Mouse (Mus musculus): ENCODE measurements around the gene Cypt3. TPM values are rescaled to one million over a fixed set of nuclear protein-coding genes. Genes with fewer than 3 reads are reported as not detected.

Gene Cypt3
- total RNA-seq (2021) = not detected in 2 replicates
- long read RNA-seq, experiment 1 = 0 reads
- long read RNA-seq, experiment 2 = 0 reads

DNA sequence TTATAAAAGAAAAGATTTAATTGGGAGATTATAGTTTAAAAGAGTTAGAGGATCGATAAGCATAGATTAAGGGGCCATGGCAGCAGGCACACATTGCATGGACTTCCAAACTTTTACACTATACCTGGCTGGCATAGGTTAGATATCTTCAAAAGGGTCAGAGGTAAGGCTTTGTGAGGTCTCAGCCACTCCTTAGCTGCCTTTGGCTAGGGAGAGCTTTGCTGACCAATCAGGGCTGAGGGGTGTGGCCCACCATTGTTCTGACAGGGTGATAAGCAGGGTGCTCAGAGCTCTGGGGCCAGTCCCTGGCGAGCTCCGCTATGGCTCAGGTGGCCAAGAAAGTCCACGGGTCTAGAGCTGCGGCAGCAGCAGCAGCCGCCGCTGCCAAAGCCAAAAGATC is at the start of gene Cypt3:
Gene Cypt3, plus strand, starts transcription at position 301 of the 400 bp plus-strand sequence.
- DNase-seq = no peak

DNA sequence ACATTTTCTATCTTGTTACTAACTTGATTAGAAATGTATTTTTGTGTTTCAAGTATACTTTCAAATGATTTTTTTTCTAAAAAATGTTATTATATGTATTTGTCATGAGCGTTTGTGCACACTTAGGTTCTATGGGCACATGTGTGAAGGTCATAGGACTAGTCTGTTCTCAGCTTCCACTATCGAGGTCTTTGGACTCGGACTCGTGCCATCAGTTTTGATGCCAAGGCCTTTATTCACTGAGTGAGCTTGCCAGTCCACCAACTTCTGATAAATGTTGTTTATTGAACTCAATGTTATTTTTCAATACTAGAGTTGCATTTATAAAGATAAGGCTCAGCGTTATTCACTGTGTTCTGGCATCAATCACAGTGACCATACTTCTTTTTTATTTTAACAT is 42.9 kb upstream of the Cypt3 start:
- DNase-seq = no peak

DNA sequence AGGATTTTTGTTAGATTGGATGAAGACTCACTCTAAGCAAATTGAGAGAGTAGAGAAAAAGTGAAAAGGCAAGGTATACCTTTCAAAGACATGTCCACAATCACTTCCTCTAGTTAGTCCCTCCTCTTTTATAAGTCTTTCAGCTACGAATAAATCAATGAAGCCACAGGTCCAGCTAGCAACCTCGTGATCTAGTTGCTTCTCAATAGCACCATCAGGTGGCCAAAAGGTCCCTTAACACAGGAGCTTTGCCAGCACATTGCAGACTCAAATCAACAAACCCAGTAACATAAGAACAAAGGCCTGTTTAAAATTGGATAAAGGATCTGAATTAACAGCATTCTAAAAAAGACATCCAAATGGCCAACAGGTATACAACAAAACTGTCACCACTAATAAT is 30.0 kb upstream of the Cypt3 start:
- peak; percentile 5 for DNase-seq

DNA sequence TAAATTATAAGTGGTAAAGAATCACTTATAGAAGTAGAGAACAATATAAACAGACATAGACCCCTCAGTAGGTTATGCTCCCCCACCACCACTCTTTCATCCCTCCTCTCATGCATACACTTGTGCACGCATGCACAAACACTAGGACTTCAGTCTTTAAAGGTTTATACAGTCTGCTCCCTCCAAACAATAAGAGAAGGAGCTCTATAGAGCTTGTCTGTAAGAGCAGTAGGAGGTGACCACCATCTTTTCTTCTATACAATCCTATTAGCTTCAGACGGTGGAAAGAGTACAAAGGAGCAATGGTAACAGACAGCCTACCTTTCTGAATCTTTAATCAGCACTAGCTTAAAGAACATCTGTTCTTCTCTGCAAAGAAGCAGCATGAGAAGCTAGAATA is 1.8 kb upstream of the Cypt3 start:
- DNase-seq = no peak

DNA sequence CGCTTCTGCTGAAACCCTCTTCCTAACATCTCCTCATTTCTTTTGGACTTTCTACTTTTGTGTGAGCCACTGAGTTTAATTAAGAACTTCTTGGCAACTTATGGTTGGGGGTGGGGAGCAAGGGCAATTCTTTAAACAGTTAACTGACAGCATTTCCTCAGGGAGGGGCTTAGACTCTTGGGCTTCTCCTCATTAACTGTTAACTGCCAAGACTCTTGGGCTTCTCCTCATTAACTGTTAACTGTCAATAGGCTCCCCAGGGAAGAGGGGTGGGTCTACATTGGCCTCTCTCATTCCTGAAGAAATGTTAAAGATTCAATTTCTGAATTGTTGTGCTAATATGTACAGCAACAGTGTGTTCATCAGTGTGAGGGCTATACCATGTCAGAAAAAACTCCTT is 6.3 kb downstream of the Cypt3 start:
- DNase-seq = no peak

DNA sequence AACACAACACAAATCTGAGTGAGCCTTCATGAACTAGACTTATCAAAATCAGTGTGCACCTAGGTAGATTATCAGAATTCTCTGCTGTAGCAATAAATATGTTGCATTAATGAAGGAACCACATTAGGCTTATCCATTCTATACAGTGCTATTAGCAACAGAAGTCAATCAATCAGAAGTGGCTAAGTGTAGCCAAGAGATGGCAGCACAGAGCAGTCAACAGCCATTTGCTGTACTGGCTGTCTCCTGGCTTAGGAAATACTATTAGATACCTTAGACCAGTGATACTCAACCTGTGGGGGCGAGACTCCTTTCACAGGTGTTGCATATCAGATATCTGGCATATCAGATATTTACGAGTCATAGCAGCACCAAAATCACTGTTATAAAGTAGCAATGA is 41.2 kb downstream of the Cypt3 start:
- DNase-seq = no peak

Other genes starting within 250 kb of the Cypt3 start
- 55.7 and 58.6 TPM in 2 replicates for gene Ubqln2, start 60.4 kb upstream of the Cypt3 start, total RNA-seq (2021)
- gene Kctd12b, start 137.8 kb downstream of the Cypt3 start, total RNA-seq (2021) = 16.2 and 19.9 TPM in 2 replicates
- gene Nbdy, start 165.0 kb downstream of the Cypt3 start, total RNA-seq (2021) = 57.8 and 58.1 TPM in 2 replicates

Measured in adrenal gland, postnatal 14 days (tissue).